Mouse (Mus musculus) lung, adult 2 months (tissue): Measurements from ENCODE around the gene Epha10. TPM values are rescaled to one million over a fixed set of nuclear protein-coding genes. Genes with fewer than 3 reads are reported as not detected.
A peak's percentile ranks its signal among the peaks of the same experiment; 100 is the strongest.

Experiments used
- DNase-seq: peaks from one replicate; pipeline ENCODE4 v3.0.0; 2022
- H3K4me1 ChIP-seq: fragments of 200-500 bp; 2 replicates; pipeline ENCODE4 v1.6.1; 2011; ENCODE audit warnings: low read length; ENCODE audit not compliant: control insufficient read depth, insufficient read depth
- H3K4me3 ChIP-seq: fragments of 200-500 bp; replicated peaks from 2 replicates; pipeline ENCODE3; 2011; ENCODE audit warnings: low read depth, mild to moderate bottlenecking, control low read depth, low read length; ENCODE audit errors: extremely low read depth
- CTCF ChIP-seq: fragments of 200-500 bp; IDR thresholded peaks from 2 replicates; pipeline ENCODE4 v1.5.1; 2011; ENCODE audit warnings: mild to moderate bottlenecking, low read length, control low read depth; ENCODE audit not compliant: insufficient read depth
- POLR2A ChIP-seq: fragments of 200-500 bp; IDR thresholded peaks from 2 replicates; pipeline ENCODE4 v1.6.1; 2011; ENCODE audit warnings: low read depth, mild to moderate bottlenecking, control low read depth, low read length, borderline replicate concordance; ENCODE audit errors: extremely low read depth
- WGBS: fragments of 180-500 bp; shearing (Covaris S2); methylation state at CpG from one replicate; pipeline ENCODE4 v1.1.7; 2018; 5-methylcytosine and 5-hydroxymethylcytosine counted together
- polyA plus RNA-seq: library from polyadenylated mRNA; depleted of rRNA; stranded (reverse); fragments of >200 nt; gene quantifications from 2 replicates; pipeline ENCODE4 v1.2.3, GENCODE M21; 2012

The Epha10 gene
- polyA plus RNA-seq, 1 experiment = not detected

DNA sequence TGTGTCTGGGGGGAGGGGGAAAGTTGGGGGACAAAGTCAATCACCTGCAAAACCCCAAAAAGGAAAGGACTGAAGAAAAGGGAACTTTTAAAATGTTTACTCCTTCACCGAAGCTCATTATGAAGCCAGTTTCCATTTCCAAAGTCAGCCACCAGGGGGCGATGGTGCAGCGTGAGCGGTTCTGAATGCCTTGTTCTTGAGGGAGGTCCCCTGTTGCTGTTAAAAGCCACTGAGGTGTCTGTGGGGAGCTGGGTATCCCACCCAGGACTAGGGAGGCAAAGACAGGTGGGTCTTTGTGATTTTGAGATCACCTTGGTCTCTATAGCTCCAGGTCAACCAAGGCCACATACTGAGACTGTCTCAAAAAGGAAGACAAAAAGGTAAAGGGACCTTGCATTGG, 62.3 kb downstream of the Epha10 start:
- under 1% methylated on average over 4 of the region's 4 CpGs for WGBS
- peak; percentile 77 for DNase-seq
- no peaks in the 10 kb centered on the region for H3K4me1 ChIP-seq
- no peak overlapping the region for H3K4me3 ChIP-seq
- TF ChIP-seq CTCF = peak; percentile 95
- TF ChIP-seq POLR2A = no peak

DNA sequence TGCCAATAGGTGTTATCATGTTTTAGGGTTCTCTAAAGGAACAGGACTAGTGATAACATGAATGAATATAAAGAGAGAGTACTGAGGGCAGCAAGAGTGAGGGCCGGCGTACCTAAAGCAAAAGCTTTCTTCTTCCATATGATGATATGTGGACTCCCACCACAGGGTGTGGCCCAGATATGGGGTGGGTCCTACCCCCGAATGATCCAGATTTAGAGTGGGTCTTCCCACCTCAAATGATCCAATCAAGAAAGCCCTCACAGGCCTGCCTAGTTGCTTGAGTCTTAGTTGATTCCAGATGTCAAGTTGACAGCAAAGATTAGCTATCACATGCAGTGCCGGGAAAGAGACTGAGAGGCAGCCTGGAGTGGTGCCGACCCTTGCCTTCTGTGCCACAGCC, 63.1 kb downstream of the Epha10 start:
- DNase-seq = no peak
- no peak overlapping the region for H3K4me3 ChIP-seq
- no peaks in the 10 kb centered on the region for H3K4me1 ChIP-seq
- TF ChIP-seq CTCF (no peak), POLR2A (no peak)
- WGBS = 82% methylated on average over 5 of the region's 5 CpGs

DNA sequence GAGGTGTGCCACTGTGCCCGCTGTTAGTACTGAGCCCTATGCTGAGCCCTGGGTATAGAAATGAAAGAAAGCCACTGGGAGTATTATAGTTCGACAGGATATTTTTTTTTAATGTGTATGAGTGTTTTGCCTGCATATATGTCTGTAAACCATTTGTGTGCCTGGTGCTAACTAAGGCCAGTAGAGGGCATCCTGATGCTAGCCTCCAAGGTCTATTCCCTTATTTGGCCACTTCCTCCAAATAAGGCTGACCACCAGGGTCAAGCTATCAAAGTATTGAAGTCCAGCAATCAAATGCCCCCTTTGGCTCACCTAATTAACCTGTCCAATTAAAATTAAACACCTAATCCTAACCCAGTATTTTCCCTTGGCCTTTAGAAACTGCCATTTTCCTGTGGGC, 64.3 kb downstream of the Epha10 start:
- DNase-seq = no peak
- no peak overlapping the region for H3K4me3 ChIP-seq
- TF ChIP-seq POLR2A = no peak
- no peak for TF ChIP-seq CTCF
- H3K4me1 ChIP-seq = no peaks in the 10 kb centered on the region
- WGBS = 66% methylated on average over 2 of the region's 2 CpGs

DNA sequence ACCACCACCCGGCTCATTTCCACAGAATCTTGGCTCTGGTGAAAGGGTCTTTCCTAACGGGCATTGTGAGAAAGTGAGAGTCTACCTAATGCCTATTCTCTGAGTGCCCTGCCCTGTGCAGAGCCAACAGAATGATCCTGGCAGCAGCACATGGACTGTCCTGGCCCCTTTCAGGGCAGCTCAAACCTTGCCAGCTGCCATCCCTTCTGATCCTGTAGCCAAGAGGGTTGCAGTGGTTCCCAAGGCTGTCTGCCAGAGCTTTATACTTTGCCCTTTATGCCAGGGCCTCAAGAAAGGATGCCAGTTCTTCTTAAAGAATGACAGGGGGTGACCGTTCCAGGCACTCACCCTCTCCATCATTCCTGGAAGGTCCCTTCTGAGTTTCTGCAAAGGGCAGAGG, 68.8 kb downstream of the Epha10 start:
- Histone ChIP-seq H3K4me1 (no peaks in the 10 kb centered on the region), H3K4me3 (no peak overlapping the region)
- DNase-seq = no peak
- no peak for TF ChIP-seq POLR2A
- no peak for TF ChIP-seq CTCF
- WGBS = 73% methylated on average over 3 of the region's 3 CpGs

DNA sequence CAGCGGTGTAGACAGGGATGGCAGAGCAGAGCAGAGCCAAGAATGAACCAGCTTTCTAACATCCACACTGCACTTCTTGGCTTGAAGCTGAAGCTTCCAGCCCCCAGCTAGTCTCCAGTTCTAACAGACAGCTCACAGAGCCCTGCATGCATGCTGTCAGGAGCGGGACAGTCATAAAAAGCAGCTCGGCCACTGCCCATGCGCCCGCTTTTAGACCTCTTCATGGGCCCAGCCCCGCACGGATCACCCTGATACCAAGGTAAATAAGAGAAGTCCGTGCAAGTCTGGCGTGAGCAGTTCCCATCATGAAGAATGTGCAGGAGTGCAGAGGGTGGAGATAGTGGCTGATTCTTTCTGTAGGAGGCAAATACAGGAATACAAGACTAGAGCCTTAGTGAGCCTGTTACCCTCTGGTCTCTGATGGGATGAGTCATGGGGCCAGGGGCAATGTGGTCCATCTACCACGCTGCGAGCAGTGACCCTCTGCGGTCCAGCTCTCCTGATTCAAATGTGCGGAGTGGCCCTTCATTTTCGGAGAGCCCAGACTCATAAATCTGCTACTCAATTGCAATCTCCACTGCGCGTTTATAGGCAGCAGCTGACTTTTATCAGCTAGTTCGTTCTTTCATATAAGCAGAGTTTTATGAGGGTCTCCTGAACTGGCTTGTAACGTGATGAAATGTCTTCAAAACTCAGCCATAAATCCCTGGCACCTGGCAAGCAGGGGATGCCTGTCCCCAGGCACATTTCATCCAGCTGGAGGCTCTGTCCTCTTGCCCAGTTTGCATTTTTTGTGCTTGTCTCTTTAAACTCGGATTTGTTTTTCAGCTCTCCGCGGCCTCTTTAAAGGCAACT, 69.7 kb downstream of the Epha10 start:
- no peaks in the 10 kb centered on the region for H3K4me1 ChIP-seq
- no peak overlapping the region for H3K4me3 ChIP-seq
- TF ChIP-seq POLR2A = no peak
- TF ChIP-seq CTCF = no peak
- DNase-seq = no peak
- 63% methylated on average over 21 of the region's 21 CpGs for WGBS

DNA sequence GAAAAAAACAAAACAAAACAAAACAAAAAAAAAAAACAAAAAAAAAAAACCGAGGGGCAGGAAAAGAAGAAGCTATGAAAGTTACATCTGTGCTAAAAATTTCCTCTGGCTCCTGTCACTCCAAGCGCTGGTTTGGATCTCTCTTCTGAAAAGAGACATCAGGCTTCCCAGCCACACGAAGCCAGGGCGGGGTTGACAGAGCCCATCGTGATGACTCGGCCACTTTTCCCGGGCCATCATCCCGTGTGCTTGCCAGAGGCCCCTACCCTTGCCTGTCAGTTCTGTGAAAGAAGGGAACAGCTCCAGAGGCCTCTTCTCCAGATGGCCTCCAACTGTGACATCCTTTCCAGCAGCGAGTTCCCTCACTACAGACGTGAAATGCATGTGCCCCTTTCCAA, 70.3 kb downstream of the Epha10 start:
- TF ChIP-seq POLR2A (no peak), CTCF (no peak)
- Histone ChIP-seq H3K4me3 (no peak overlapping the region), H3K4me1 (no peaks in the 10 kb centered on the region)
- DNase-seq = no peak
- 34% methylated on average over 10 of the region's 10 CpGs for WGBS

DNA sequence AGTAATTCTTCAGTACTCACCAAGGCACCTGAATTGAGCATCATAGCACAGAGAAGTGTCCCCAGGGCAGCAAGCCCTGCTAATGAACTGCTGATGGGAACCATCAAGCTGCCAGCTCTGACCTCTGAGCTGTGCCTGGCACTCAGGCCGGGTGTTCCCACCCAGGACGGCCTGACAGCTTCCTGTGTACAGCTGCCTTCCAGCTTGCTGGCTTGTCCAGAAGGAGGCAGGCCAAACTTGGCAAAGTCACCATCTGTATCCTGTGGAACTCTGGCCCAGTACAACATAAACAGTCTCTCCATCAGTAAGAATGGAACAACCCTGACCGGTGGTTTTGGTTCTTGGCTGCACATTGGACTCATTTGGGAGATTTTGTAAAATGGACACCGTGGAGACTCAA, 72.8 kb downstream of the Epha10 start:
- no peak for DNase-seq
- Histone ChIP-seq H3K4me3 (no peak overlapping the region), H3K4me1 (no peaks in the 10 kb centered on the region)
- TF ChIP-seq POLR2A (no peak), CTCF (no peak)
- WGBS = 29% methylated on average over 4 of the region's 4 CpGs

DNA sequence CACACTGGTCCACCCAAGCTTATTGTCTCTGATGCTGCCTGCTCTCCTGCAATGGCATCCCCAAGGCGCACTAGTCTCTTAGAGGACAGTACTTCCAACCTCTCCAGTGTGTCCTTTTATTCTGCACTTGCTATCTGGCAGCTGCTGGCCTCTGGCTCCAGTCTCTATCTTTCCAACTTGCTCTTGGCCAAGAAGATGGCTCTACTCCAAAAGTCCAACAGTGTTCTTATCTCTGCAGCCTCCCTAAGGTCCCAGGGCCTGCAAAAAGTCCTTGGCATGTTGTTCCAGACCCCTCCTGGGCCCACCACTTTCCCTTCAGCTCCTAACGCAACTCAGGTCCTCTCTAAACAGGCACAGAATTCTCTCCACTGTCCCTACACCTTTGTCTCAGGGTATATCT, 76.6 kb downstream of the Epha10 start:
- H3K4me1 ChIP-seq = no peaks in the 10 kb centered on the region
- H3K4me3 ChIP-seq = no peak overlapping the region
- 61% methylated on average over 2 of the region's 2 CpGs for WGBS
- TF ChIP-seq CTCF = no peak
- DNase-seq = no peak

DNA sequence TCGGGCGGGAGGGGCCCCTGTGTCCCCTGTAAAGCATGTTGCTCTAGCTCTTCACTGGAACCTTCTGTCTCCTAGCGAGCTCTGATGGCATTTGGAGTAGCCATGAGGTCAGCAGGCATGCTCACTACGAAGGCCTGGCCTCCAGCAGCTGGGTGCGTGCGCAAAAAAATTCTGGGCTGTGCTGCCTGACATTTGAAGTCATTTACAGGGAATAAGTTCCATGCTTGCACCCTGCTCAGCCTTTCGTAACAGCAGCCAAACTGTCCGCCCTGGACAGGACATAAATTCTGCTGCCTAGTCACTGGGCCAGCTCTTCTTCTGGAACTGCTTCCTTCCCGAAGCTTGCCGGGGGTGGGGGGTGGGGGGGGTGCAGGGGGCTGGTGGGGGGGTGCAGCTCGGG, 78.4 kb downstream of the Epha10 start:
- DNase-seq = no peak
- 52% methylated on average over 11 of the region's 11 CpGs for WGBS
- no peaks in the 10 kb centered on the region for H3K4me1 ChIP-seq
- TF ChIP-seq POLR2A = no peak
- H3K4me3 ChIP-seq = no peak overlapping the region

DNA sequence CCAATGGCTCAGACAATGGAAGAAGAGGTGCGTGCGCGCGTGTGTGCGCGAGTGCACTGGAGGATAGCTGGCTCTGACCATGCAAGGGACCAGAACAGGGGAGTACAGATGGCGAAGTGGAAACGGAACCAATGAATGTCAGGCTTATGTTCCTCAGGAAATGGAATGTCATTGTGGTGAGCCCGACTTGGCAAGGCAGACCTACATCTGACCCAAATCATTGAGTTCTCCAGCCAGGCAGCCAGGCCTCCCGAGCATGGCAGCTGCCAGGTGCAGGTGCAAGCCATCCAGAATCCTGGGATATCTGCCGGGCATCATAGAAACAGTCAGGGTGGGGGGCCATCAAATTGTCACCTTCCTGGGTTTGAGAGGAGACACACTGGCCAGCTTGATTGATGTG, 80.2 kb downstream of the Epha10 start:
- no peak for DNase-seq
- 77% methylated on average over 11 of the region's 11 CpGs for WGBS
- Histone ChIP-seq H3K4me3 (no peak overlapping the region), H3K4me1 (no peaks in the 10 kb centered on the region)
- TF ChIP-seq CTCF = no peak
- no peak for TF ChIP-seq POLR2A

DNA sequence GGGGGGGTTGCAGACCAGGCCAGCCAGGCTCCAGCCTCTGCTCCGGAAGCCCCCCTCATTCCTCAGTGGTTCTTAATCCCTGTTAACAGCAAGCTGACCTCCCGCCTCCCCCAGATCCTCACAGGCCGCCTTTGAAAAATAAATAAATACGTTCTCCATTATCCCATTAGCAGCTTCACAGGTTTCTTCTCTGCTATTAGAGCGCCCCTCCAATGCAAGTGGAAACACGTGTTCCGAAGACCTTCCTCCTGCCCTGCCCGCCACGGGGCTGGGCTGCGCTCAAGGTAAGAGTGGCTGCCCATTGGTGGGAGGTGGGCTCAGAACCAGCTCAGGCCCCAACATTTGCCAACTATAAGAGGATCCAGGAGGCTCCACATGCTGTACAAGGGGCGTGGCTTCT, 81.9 kb downstream of the Epha10 start:
- TF ChIP-seq POLR2A (no peak), CTCF (no peak)
- 40% methylated on average over 11 of the region's 11 CpGs for WGBS
- Histone ChIP-seq H3K4me3 (no peak overlapping the region), H3K4me1 (no peaks in the 10 kb centered on the region)
- no peak for DNase-seq
